Mouse (Mus musculus): Measurements from ENCODE around the gene Dennd1a. TPM values are rescaled to one million over a fixed set of nuclear protein-coding genes. Genes with fewer than 3 reads are reported as not detected.

Gene Dennd1a
- polyA plus RNA-seq, 1 experiment: 20.8 TPM

GRCm38 (mm10) chr2:37985690-37986222, 301.4 kb downstream of the Dennd1a start:
- no peak for DNase-seq
- Histone ChIP-seq H3K4me1 (ENCODE audit: control insufficient read depth, insufficient read depth, low read length) (no peaks in the 10 kb centered on the region), H3K4me3 (replicated peaks; ENCODE audit: extremely low read depth, low read depth, low read length) (no peak overlapping the region)
- 60% methylated on average over 5 of the region's 5 CpGs for WGBS
- no peak for TF ChIP-seq POLR2A (IDR thresholded peaks at IDR 0.05; ENCODE audit: borderline replicate concordance, extremely low read depth, low read depth, low read length)

GRCm38 (mm10) chr2:37982714-37983113, 304.5 kb downstream of the Dennd1a start:
- WGBS: 97% methylated on average over 1 of the region's 1 CpGs
- Histone ChIP-seq H3K4me3 (replicated peaks; ENCODE audit: extremely low read depth, low read depth, low read length) (no peak overlapping the region), H3K4me1 (ENCODE audit: control insufficient read depth, insufficient read depth, low read length) (no peaks in the 10 kb centered on the region)
- DNase-seq: no peak
- no peak for TF ChIP-seq POLR2A (IDR thresholded peaks at IDR 0.05; ENCODE audit: borderline replicate concordance, extremely low read depth, low read depth, low read length)

DNA sequence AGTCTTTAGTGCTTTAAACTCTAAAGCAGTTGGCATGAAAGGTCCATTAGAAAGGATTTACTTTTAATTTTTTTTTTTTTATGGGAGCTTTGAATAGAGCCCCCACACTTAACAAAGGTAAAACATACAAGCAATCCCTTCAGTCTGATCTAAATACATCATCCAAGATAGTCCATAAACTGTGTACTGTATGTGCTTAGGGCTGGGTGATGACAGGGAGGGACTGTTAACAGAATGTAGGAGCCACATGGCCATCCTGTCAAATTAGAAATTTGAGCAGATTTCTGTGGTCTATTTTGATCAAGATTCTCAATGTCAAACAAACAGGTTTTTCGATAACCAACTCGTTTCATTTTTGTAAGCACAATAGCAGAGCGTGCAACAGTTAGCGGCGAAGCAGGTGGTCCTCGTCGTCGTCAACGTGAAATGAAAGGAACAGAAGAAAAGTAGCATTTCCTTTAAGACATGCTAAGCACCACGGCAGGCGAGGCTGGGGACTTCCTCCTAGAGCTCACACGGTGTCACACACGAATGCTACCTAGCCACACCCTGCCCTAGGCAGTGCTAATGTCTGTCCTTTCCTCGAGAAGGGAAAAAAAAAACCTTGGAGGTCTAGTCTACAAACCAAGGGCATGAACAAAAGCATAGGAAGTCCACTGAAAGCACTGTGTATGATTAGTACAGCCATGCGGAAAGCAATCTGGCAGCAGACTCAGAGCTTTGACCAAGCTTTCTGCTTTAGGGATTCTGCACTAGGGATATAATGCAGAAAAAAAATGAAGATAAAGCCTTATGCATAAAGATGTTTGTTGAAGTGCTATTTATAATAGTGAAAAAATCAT, 305.4 kb downstream of the Dennd1a start:
- 59% methylated on average over 15 of the region's 15 CpGs for WGBS
- H3K4me1 ChIP-seq (ENCODE audit: control insufficient read depth, insufficient read depth, low read length): no peaks in the 10 kb centered on the region
- DNase-seq: no peak
- no peak overlapping the region for H3K4me3 ChIP-seq (replicated peaks; ENCODE audit: extremely low read depth, low read depth, low read length)
- TF ChIP-seq POLR2A (IDR thresholded peaks at IDR 0.05; ENCODE audit: borderline replicate concordance, extremely low read depth, low read depth, low read length) (no peak), CTCF (IDR thresholded peaks at IDR 0.05; ENCODE audit: insufficient read depth, low read length) (no peak)

DNA sequence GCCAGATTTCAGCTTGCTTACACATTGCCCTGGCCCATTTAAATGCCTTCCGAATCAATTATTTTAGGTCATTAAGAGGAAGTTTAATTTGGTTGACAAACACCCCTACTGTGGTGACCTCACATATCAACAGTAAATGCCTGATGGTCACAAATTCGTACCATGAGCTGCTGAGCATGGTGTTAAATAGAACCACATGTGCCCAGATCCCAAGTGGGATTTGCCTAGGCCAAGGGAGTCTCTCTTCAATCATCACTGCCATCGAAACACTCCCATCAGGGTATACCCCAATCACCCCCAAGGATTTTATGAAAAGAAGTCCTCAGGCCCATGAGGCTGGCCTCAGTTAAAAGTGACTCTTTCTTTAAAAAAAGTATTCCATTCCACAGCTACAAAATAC, 313.0 kb downstream of the Dennd1a start:
- TF ChIP-seq CTCF (IDR thresholded peaks at IDR 0.05; ENCODE audit: insufficient read depth, low read length): no peak
- no peak for TF ChIP-seq POLR2A (IDR thresholded peaks at IDR 0.05; ENCODE audit: borderline replicate concordance, extremely low read depth, low read depth, low read length)
- peaks cover 3% of the 10 kb centered on the region; the same call in 1 of the 2 replicates for H3K4me1 ChIP-seq (ENCODE audit: control insufficient read depth, insufficient read depth, low read length)
- 93% methylated on average over 3 of the region's 3 CpGs for WGBS
- no peak overlapping the region for H3K4me3 ChIP-seq (replicated peaks; ENCODE audit: extremely low read depth, low read depth, low read length)
- no peak for DNase-seq

DNA sequence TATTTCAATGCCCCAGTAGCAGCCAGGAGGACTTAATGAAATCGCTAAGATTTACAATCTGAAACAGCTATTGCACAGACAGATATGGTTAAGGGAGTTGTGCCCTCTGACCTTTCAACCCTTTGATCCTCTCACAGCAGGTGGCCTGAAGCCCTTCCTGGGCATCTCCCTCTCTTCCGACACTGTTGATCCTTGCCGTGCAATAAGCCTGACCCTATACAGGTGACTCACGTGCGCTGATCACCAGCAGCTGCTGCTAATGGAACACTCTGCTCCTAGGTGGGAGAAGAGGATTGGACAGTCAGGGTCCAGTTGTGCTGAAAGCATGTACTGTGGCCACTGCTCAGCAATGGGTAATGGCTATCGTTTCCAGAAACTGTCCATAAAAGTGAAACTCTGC, 314.6 kb downstream of the Dennd1a start:
- Histone ChIP-seq H3K4me3 (replicated peaks; ENCODE audit: extremely low read depth, low read depth, low read length) (no peak overlapping the region), H3K4me1 (ENCODE audit: control insufficient read depth, insufficient read depth, low read length) (peaks cover 3% of the 10 kb centered on the region; the same call in 1 of the 2 replicates)
- no peak for DNase-seq
- WGBS: 88% methylated on average over 6 of the region's 6 CpGs
- TF ChIP-seq POLR2A (IDR thresholded peaks at IDR 0.05; ENCODE audit: borderline replicate concordance, extremely low read depth, low read depth, low read length) (no peak), CTCF (IDR thresholded peaks at IDR 0.05; ENCODE audit: insufficient read depth, low read length) (no peak)

GRCm38 (mm10) chr2:37971726-37972125, 315.5 kb downstream of the Dennd1a start:
- DNase-seq: no peak
- WGBS: 93% methylated on average over 1 of the region's 1 CpGs
- no peak for TF ChIP-seq CTCF (IDR thresholded peaks at IDR 0.05; ENCODE audit: insufficient read depth, low read length)
- no peak for TF ChIP-seq POLR2A (IDR thresholded peaks at IDR 0.05; ENCODE audit: borderline replicate concordance, extremely low read depth, low read depth, low read length)
- H3K4me3 ChIP-seq (replicated peaks; ENCODE audit: extremely low read depth, low read depth, low read length): no peak overlapping the region
- H3K4me1 ChIP-seq (ENCODE audit: control insufficient read depth, insufficient read depth, low read length): peaks cover 3% of the 10 kb centered on the region; the same call in 1 of the 2 replicates

DNA sequence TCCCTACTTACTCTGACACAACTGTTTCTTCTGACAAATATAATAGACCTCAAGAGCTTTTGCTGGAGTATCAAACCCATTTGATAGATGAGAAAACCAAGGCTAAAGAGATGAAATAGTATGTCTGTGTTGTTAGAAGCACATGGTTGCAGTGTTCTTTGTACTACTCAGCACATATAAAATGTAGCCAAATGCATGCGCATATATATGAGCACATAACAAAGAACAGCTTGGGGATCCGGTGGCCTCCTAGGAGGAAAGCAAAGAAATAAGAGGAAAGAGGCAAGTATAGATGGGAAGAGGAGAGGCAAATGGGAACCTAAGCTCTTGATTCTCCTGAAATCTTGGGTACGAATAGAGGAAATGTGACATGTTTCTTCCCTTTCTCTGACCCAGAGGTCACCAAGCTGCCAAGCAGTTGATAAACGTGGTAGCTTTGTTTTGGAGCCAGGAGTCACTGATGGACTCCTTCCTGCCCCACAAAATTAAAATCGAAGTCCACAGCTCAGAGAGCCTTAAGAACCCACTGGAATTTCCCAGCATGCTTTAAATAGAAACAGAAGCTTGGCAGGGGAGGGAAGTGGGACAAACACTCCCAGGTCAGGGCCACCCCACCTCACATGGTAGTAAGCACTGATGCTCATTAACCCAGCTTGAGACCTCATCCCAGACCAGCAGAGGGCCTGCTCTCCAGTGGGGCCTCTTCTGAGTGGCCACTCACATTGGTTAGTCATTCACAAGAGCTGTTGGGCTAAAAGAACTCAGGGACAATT, 317.3 kb downstream of the Dennd1a start:
- TF ChIP-seq CTCF (IDR thresholded peaks at IDR 0.05; ENCODE audit: insufficient read depth, low read length) (0 out of 2 replicates have a peak, but pooled peaks have one; percentile 15), POLR2A (IDR thresholded peaks at IDR 0.05; ENCODE audit: borderline replicate concordance, extremely low read depth, low read depth, low read length) (no peak)
- 45% methylated on average over 5 of the region's 5 CpGs for WGBS
- H3K4me1 ChIP-seq (ENCODE audit: control insufficient read depth, insufficient read depth, low read length): peaks cover 3% of the 10 kb centered on the region; the same call in 1 of the 2 replicates
- no peak for DNase-seq
- no peak overlapping the region for H3K4me3 ChIP-seq (replicated peaks; ENCODE audit: extremely low read depth, low read depth, low read length)

DNA sequence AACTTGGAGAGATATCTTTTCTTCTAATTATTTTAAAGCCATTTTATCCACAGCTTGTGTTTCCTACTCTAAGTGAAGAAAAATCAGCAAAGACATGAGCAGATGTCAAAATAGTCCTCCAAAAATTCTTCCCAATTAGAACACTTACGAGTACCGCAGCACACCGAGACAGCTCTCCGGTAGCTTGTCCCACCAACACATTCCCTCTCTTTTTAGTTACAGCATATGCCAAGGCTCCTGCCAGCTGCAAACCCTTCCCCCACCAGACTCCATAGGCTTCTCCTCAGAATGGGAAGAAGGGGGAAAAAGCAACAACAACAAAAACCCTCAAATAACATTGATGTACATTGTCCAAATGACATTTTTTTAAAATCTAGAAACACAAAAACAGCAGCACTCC, 322.7 kb downstream of the Dennd1a start:
- 93% methylated on average over 4 of the region's 4 CpGs for WGBS
- H3K4me1 ChIP-seq (ENCODE audit: control insufficient read depth, insufficient read depth, low read length): peaks cover 10% of the 10 kb centered on the region
- TF ChIP-seq CTCF (IDR thresholded peaks at IDR 0.05; ENCODE audit: insufficient read depth, low read length) (no peak), POLR2A (IDR thresholded peaks at IDR 0.05; ENCODE audit: borderline replicate concordance, extremely low read depth, low read depth, low read length) (no peak)
- H3K4me3 ChIP-seq (replicated peaks; ENCODE audit: extremely low read depth, low read depth, low read length): no peak overlapping the region
- no peak for DNase-seq

GRCm38 (mm10) chr2:37963362-37963761, 323.8 kb downstream of the Dennd1a start:
- WGBS: 18% methylated on average over 4 of the region's 4 CpGs
- no peak overlapping the region for H3K4me3 ChIP-seq (replicated peaks; ENCODE audit: extremely low read depth, low read depth, low read length)
- DNase-seq: peak; percentile 43
- H3K4me1 ChIP-seq (ENCODE audit: control insufficient read depth, insufficient read depth, low read length): peaks cover 10% of the 10 kb centered on the region
- TF ChIP-seq POLR2A (IDR thresholded peaks at IDR 0.05; ENCODE audit: borderline replicate concordance, extremely low read depth, low read depth, low read length) (no peak), CTCF (IDR thresholded peaks at IDR 0.05; ENCODE audit: insufficient read depth, low read length) (no peak)
